Mouse (Mus musculus) stomach, embryonic 14.5 days (tissue): Measurements from ENCODE around the gene Usp53. TPM values are rescaled to one million over a fixed set of nuclear protein-coding genes. Genes with fewer than 3 reads are reported as not detected.

Source experiments
- ATAC-seq: fragments of 200-750 bp; cut with Nextera tagmentation; 2 replicates; pipeline ENCODE4 v1.8.0; 2017; ENCODE audit warnings: low read depth, moderate TSS enrichment; ENCODE audit not compliant: insufficient number of reproducible peaks, insufficient read depth, low FRiP score
- H3K27ac ChIP-seq: fragments of 300-500 bp; sonication (generic); 2 replicates; pipeline ENCODE4 v1.5.1; 2014; ENCODE audit warnings: mild to moderate bottlenecking, low read length, moderate library complexity, mixed read lengths
- H3K27me3 ChIP-seq: fragments of 300-500 bp; sonication (generic); 2 replicates; pipeline ENCODE4 v1.6.1; 2014; ENCODE audit warnings: low read length, control low read depth, mixed read lengths; ENCODE audit not compliant: control insufficient read depth, insufficient read depth
- H3K36me3 ChIP-seq: fragments of 300-500 bp; sonication (generic); 2 replicates; pipeline ENCODE4 v1.6.1; 2014; ENCODE audit warnings: mild to moderate bottlenecking, control low read depth, low read length, moderate library complexity, mixed read lengths; ENCODE audit not compliant: control insufficient read depth, insufficient read depth
- H3K4me1 ChIP-seq: fragments of 300-500 bp; sonication (generic); 2 replicates; pipeline ENCODE4 v1.6.1; 2014; ENCODE audit warnings: low read length, control low read depth, mixed read lengths; ENCODE audit not compliant: control insufficient read depth, insufficient read depth
- H3K4me2 ChIP-seq: fragments of 300-500 bp; sonication (generic); replicated peaks from 2 replicates; pipeline ENCODE4 v1.6.1; 2014; ENCODE audit warnings: low read depth, low read length, control low read depth
- H3K4me3 ChIP-seq: fragments of 300-500 bp; sonication (generic); 2 replicates; pipeline ENCODE4 v1.5.1; 2014; ENCODE audit warnings: low read depth, low read length, control low read depth
- H3K9ac ChIP-seq: fragments of 300-500 bp; sonication (generic); replicated peaks from 2 replicates; pipeline ENCODE4 v1.6.1; 2014; ENCODE audit warnings: low read depth, mild to moderate bottlenecking, control low read depth, low read length, moderate library complexity, mixed read lengths
- H3K9me3 ChIP-seq: fragments of 300-500 bp; sonication (generic); 2 replicates; pipeline ENCODE4 v1.6.1; 2016; ENCODE audit warnings: low read depth, low read length, control low read depth; ENCODE audit not compliant: control insufficient read depth
- WGBS: fragments of 180-500 bp; shearing (Covaris S2); extraction: QIAGEN DNeasy Blood & Tissue Kit; methylation state at CpG from one replicate; pipeline ENCODE4 v1.1.7; 2014; 5-methylcytosine and 5-hydroxymethylcytosine counted together
- polyA plus RNA-seq: library from polyadenylated mRNA; unstranded; fragments of >200 nt; fragmentation: Nextera tagmentation; extraction: Ambion mirVana; gene quantifications from 2 replicates; pipeline ENCODE4 v1.2.1, GENCODE M21; 2014

Usp53 gene
- 23.7 and 24.3 TPM in 2 replicates for polyA plus RNA-seq

- H3K27ac ChIP-seq: peak within 1 kb of the TSS; percentile 96
- no peaks in the 10 kb centered on the region for H3K27me3 ChIP-seq
- under 1% methylated on average over 94 of the region's 94 CpGs for WGBS
- ATAC-seq: peak; percentile 98
- H3K4me2 ChIP-seq: peak within 1 kb of the TSS; percentile 71
- peak within 1 kb of the TSS; percentile 82 for H3K4me3 ChIP-seq
- H3K9me3 ChIP-seq: no peaks in the 10 kb centered on the region
- H3K9ac ChIP-seq: peak within 1 kb of the TSS; percentile 83
- no peaks in the 10 kb centered on the region for H3K36me3 ChIP-seq
- H3K4me1 ChIP-seq: peaks cover 10% of the 10 kb centered on the region; the same call in 1 of the 2 replicates
Measured at GRCm38 (mm10) chr3:122984249-122985182, at the start of gene Usp53. TSS of gene Usp53 (minus strand) at chr3:122984510.

GRCm38 (mm10) chr3:123033804-123034203 lies 49.5 kb upstream of the Usp53 start:
- Histone ChIP-seq H3K4me2 (no peak overlapping the region), H3K9me3 (no peaks in the 10 kb centered on the region), H3K27ac (no peak overlapping the region), H3K4me1 (no peaks in the 10 kb centered on the region), H3K4me3 (no peak overlapping the region), H3K36me3 (no peaks in the 10 kb centered on the region), H3K9ac (no peak overlapping the region), H3K27me3 (no peaks in the 10 kb centered on the region)
- 76% methylated on average over 8 of the region's 8 CpGs for WGBS
- no peak for ATAC-seq

- WGBS: 44% methylated on average over 3 of the region's 3 CpGs
- H3K4me1 ChIP-seq: no peaks in the 10 kb centered on the region
- H3K27ac ChIP-seq: peak overlapping the region; percentile 35
- no peaks in the 10 kb centered on the region for H3K36me3 ChIP-seq
- no peak overlapping the region for H3K4me2 ChIP-seq
- no peaks in the 10 kb centered on the region for H3K9me3 ChIP-seq
- H3K4me3 ChIP-seq: no peak overlapping the region
- H3K9ac ChIP-seq: no peak overlapping the region
- peak; percentile 56; the same call in 1 of the 2 replicates for ATAC-seq
- no peaks in the 10 kb centered on the region for H3K27me3 ChIP-seq
Measured at GRCm38 (mm10) chr3:123025634-123026033, 41.3 kb upstream of the Usp53 start.

GRCm38 (mm10) chr3:123024496-123025234 lies 40.4 kb upstream of the Usp53 start:
- H3K27me3 ChIP-seq: no peaks in the 10 kb centered on the region
- 71% methylated on average over 9 of the region's 9 CpGs for WGBS
- no peaks in the 10 kb centered on the region for H3K9me3 ChIP-seq
- no peak overlapping the region for H3K4me3 ChIP-seq
- H3K9ac ChIP-seq: no peak overlapping the region
- no peak for ATAC-seq
- no peak overlapping the region for H3K4me2 ChIP-seq
- no peaks in the 10 kb centered on the region for H3K36me3 ChIP-seq
- H3K4me1 ChIP-seq: no peaks in the 10 kb centered on the region
- H3K27ac ChIP-seq: peak overlapping the region; percentile 35; the same call in 1 of the 2 replicates

- H3K27me3 ChIP-seq: no peaks in the 10 kb centered on the region
- no peaks in the 10 kb centered on the region for H3K36me3 ChIP-seq
- no peak overlapping the region for H3K4me2 ChIP-seq
- H3K27ac ChIP-seq: no peak overlapping the region
- no peaks in the 10 kb centered on the region for H3K4me1 ChIP-seq
- no peaks in the 10 kb centered on the region for H3K9me3 ChIP-seq
- no peak overlapping the region for H3K9ac ChIP-seq
- ATAC-seq: no peak
- H3K4me3 ChIP-seq: no peak overlapping the region
- WGBS: 87% methylated on average over 2 of the region's 2 CpGs
Measured at GRCm38 (mm10) chr3:123018792-123019191, 34.5 kb upstream of the Usp53 start.

- no peaks in the 10 kb centered on the region for H3K27me3 ChIP-seq
- H3K27ac ChIP-seq: no peak overlapping the region
- no peaks in the 10 kb centered on the region for H3K9me3 ChIP-seq
- no peak overlapping the region for H3K9ac ChIP-seq
- no peaks in the 10 kb centered on the region for H3K4me1 ChIP-seq
- H3K4me3 ChIP-seq: no peak overlapping the region
- H3K4me2 ChIP-seq: no peak overlapping the region
- 88% methylated on average over 14 of the region's 14 CpGs for WGBS
- ATAC-seq: no peak
- H3K36me3 ChIP-seq: no peaks in the 10 kb centered on the region
Measured at GRCm38 (mm10) chr3:123013476-123013875, 29.2 kb upstream of the Usp53 start.

GRCm38 (mm10) chr3:123009417-123009816 lies 25.1 kb upstream of the Usp53 start:
- WGBS: 56% methylated on average over 6 of the region's 6 CpGs
- H3K4me1 ChIP-seq: no peaks in the 10 kb centered on the region
- no peaks in the 10 kb centered on the region for H3K27me3 ChIP-seq
- no peak overlapping the region for H3K27ac ChIP-seq
- H3K4me2 ChIP-seq: no peak overlapping the region
- ATAC-seq: no peak
- no peak overlapping the region for H3K9ac ChIP-seq
- no peak overlapping the region for H3K4me3 ChIP-seq
- H3K9me3 ChIP-seq: no peaks in the 10 kb centered on the region
- no peaks in the 10 kb centered on the region for H3K36me3 ChIP-seq

- H3K27me3 ChIP-seq: no peaks in the 10 kb centered on the region
- ATAC-seq: no peak
- no peak overlapping the region for H3K9ac ChIP-seq
- no peaks in the 10 kb centered on the region for H3K4me1 ChIP-seq
- H3K4me3 ChIP-seq: no peak overlapping the region
- H3K27ac ChIP-seq: no peak overlapping the region
- no peaks in the 10 kb centered on the region for H3K9me3 ChIP-seq
- 55% methylated on average over 10 of the region's 10 CpGs for WGBS
- no peaks in the 10 kb centered on the region for H3K36me3 ChIP-seq
- no peak overlapping the region for H3K4me2 ChIP-seq
Measured at GRCm38 (mm10) chr3:123007386-123007785, 23.1 kb upstream of the Usp53 start.
